Mouse (Mus musculus): ENCODE results near the gene B4galnt1.

DNA sequence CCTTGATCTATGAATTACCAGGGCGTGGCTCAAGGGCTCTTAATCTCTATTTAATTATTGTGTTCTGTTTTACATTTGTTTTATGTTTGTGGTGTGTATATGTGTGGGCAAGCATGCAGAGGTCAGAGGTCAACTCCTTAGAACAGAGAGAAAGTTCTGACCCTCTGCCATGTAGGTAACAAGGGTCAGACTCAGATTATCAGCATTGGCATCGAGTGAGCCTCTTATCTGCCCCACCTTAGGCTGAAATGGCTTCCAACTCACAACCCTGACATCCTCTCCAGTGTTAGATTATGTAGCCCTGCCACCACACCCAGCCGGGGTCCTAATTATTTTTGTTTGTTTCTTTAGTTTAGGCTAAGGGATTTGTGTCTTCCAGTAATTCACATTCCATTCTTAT, 6.6 kb upstream of the B4galnt1 start:
- TF ChIP-seq CTCF (IDR thresholded peaks at IDR 0.05; ENCODE audit: control insufficient read depth, insufficient read depth, low read length) (no peak), POLR2A (IDR thresholded peaks at IDR 0.05; ENCODE audit: borderline replicate concordance, control insufficient read depth, low read depth, low read length) (no peak)

All from bone marrow, adult 2 months (tissue).